Mouse (Mus musculus): Measurements from ENCODE around the gene Myh15. TPM values are rescaled to one million over a fixed set of nuclear protein-coding genes. Genes with fewer than 3 reads are reported as not detected.
A peak's percentile ranks its signal among the peaks of the same experiment; 100 is the strongest.
"Not testable (repeated sequence)": the region's sequence is repeated elsewhere in the genome, so short reads cannot be mapped to it uniquely, and the experiment has no call there.

Gene Myh15
- polyA plus RNA-seq, 2 experiments, result 0.36 to 0.52 TPM

- H3K9ac ChIP-seq (ENCODE audit: low read depth, low read length, severe bottlenecking), result no peak overlapping the region
- TF ChIP-seq POLR2A (IDR thresholded peaks at IDR 0.05; ENCODE audit: borderline replicate concordance, extremely low read depth, insufficient read depth, insufficient read length), result no peak
- no peak overlapping the region for H3K27ac ChIP-seq (replicated peaks; ENCODE audit: low read depth, low read length)
- no peaks in the 10 kb centered on the region for H3K9me3 ChIP-seq (ENCODE audit: control insufficient read depth, low read length)
- H3K4me3 ChIP-seq (replicated peaks; ENCODE audit: low read length), result no peak overlapping the region
- ATAC-seq (ENCODE audit: low FRiP score, low read depth) (no peak), DNase-seq (ENCODE audit: low spot score) (no peak)
- 68% methylated on average over 2 of the region's 2 CpGs for WGBS
- no peaks in the 10 kb centered on the region for H3K36me3 ChIP-seq (ENCODE audit: control insufficient read depth, insufficient read depth, low read length)
- H3K4me1 ChIP-seq (ENCODE audit: control insufficient read depth, insufficient read depth, low read length), result peaks cover 3% of the 10 kb centered on the region; the same call in 1 of the 2 replicates
- no peaks in the 10 kb centered on the region for H3K27me3 ChIP-seq (ENCODE audit: control insufficient read depth, insufficient read depth, low read length)
- no peak overlapping the region for H3K4me2 ChIP-seq (replicated peaks; ENCODE audit: low read depth, low read length, severe bottlenecking)
Observed at GRCm38 (mm10) chr16:49193521-49193920, 136.2 kb downstream of the Myh15 start.

GRCm38 (mm10) chr16:49193986-49194385 is 136.7 kb downstream of the Myh15 start:
- 75% methylated on average over 2 of the region's 2 CpGs for WGBS
- Histone ChIP-seq H3K36me3 (ENCODE audit: control insufficient read depth, insufficient read depth, low read length) (no peaks in the 10 kb centered on the region), H3K9me3 (ENCODE audit: control insufficient read depth, low read length) (no peaks in the 10 kb centered on the region), H3K27ac (replicated peaks; ENCODE audit: low read depth, low read length) (no peak overlapping the region), H3K4me1 (ENCODE audit: control insufficient read depth, insufficient read depth, low read length) (peaks cover 3% of the 10 kb centered on the region; the same call in 1 of the 2 replicates), H3K9ac (ENCODE audit: low read depth, low read length, severe bottlenecking) (no peak overlapping the region), H3K4me3 (replicated peaks; ENCODE audit: low read length) (no peak overlapping the region), H3K27me3 (ENCODE audit: control insufficient read depth, insufficient read depth, low read length) (no peaks in the 10 kb centered on the region), H3K4me2 (replicated peaks; ENCODE audit: low read depth, low read length, severe bottlenecking) (no peak overlapping the region)
- no peak for TF ChIP-seq POLR2A (IDR thresholded peaks at IDR 0.05; ENCODE audit: borderline replicate concordance, extremely low read depth, insufficient read depth, insufficient read length)
- DNase-seq (ENCODE audit: low spot score) (no peak), ATAC-seq (ENCODE audit: low FRiP score, low read depth) (no peak)

DNA sequence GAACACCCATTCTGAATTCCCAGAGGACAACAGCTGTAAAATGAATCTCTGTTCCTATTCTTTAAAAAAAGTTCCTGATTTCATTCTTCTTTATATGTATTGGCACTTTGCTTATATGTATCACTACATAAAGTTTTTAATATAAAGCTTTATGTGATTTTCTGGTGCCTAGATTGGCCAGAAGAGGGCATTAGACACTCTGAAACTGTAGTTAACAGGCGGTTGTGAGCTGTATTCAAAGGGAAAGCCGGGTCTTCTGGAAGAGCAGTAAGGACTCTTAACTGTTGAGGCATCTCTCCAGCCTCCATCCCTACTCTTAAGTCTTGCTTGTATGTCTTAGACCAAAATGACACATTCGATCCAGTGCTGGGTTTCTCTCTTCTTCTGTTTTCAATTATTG is 139.0 kb downstream of the Myh15 start:
- TF ChIP-seq POLR2A (IDR thresholded peaks at IDR 0.05; ENCODE audit: borderline replicate concordance, extremely low read depth, insufficient read depth, insufficient read length), result no peak
- 31% methylated on average over 3 of the region's 3 CpGs for WGBS
- ATAC-seq (ENCODE audit: low FRiP score, low read depth) (no peak), DNase-seq (ENCODE audit: low spot score) (peak; percentile 28)
- Histone ChIP-seq H3K9ac (ENCODE audit: low read depth, low read length, severe bottlenecking) (no peak overlapping the region), H3K27ac (replicated peaks; ENCODE audit: low read depth, low read length) (no peak overlapping the region), H3K27me3 (ENCODE audit: control insufficient read depth, insufficient read depth, low read length) (no peaks in the 10 kb centered on the region), H3K4me2 (replicated peaks; ENCODE audit: low read depth, low read length, severe bottlenecking) (no peak overlapping the region), H3K36me3 (ENCODE audit: control insufficient read depth, insufficient read depth, low read length) (no peaks in the 10 kb centered on the region), H3K4me1 (ENCODE audit: control insufficient read depth, insufficient read depth, low read length) (peaks cover 3% of the 10 kb centered on the region; the same call in 1 of the 2 replicates), H3K9me3 (ENCODE audit: control insufficient read depth, low read length) (no peaks in the 10 kb centered on the region), H3K4me3 (replicated peaks; ENCODE audit: low read length) (no peak overlapping the region)

DNA sequence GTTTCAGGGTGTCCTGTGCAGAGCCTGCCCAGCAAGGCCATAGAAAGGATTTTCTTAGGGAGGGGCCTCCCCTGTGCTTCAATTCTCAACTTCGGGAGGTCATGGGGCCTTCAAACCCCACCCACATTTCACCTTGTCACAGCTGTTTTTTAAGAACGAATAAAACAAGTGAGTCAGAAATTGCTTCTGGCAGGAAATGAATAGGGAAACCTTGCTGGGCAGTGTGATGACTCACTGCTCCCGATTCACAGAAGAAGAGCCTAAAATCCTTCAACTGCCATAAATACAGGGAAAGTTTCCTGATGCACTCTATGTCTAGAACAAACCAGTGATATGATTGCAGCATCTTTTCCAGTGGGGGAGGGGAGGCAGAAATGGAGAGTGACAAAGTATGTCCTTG is 140.7 kb downstream of the Myh15 start:
- WGBS, result 28% methylated on average over 3 of the region's 3 CpGs
- no peak overlapping the region for H3K9ac ChIP-seq (ENCODE audit: low read depth, low read length, severe bottlenecking)
- no peak overlapping the region for H3K27ac ChIP-seq (replicated peaks; ENCODE audit: low read depth, low read length)
- peaks cover 3% of the 10 kb centered on the region; the same call in 1 of the 2 replicates for H3K4me1 ChIP-seq (ENCODE audit: control insufficient read depth, insufficient read depth, low read length)
- H3K27me3 ChIP-seq (ENCODE audit: control insufficient read depth, insufficient read depth, low read length), result no peaks in the 10 kb centered on the region
- DNase-seq (ENCODE audit: low spot score) (no peak), ATAC-seq (ENCODE audit: low FRiP score, low read depth) (no peak)
- no peaks in the 10 kb centered on the region for H3K9me3 ChIP-seq (ENCODE audit: control insufficient read depth, low read length)
- TF ChIP-seq POLR2A (IDR thresholded peaks at IDR 0.05; ENCODE audit: borderline replicate concordance, extremely low read depth, insufficient read depth, insufficient read length), result no peak
- H3K36me3 ChIP-seq (ENCODE audit: control insufficient read depth, insufficient read depth, low read length), result no peaks in the 10 kb centered on the region
- H3K4me2 ChIP-seq (replicated peaks; ENCODE audit: low read depth, low read length, severe bottlenecking), result no peak overlapping the region
- H3K4me3 ChIP-seq (replicated peaks; ENCODE audit: low read length), result no peak overlapping the region

DNA sequence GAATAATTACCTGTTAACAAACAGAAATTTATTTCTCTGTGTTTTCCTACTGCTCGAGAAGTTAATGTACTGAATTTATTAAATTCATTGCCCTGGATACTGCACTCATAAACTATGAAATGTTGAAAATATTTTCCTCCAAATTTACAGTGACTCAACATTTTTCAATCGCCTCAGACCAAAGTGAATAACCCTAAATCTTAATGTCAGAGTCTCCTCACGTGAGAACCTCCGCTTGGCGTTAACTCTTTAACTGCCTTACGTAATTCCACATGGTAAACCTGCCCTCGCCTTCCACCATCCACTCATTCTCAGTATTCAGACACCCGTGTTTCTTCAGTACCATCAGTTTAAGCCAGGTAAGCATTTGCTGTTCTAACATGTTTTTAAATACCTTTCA is 166.4 kb downstream of the Myh15 start:
- Histone ChIP-seq H3K4me1 (ENCODE audit: control insufficient read depth, insufficient read depth, low read length) (no peaks in the 10 kb centered on the region), H3K27me3 (ENCODE audit: control insufficient read depth, insufficient read depth, low read length) (no peaks in the 10 kb centered on the region), H3K4me2 (replicated peaks; ENCODE audit: low read depth, low read length, severe bottlenecking) (no peak overlapping the region), H3K9ac (ENCODE audit: low read depth, low read length, severe bottlenecking) (no peak overlapping the region), H3K9me3 (ENCODE audit: control insufficient read depth, low read length) (peaks cover 4% of the 10 kb centered on the region; the same call in 1 of the 2 replicates), H3K27ac (replicated peaks; ENCODE audit: low read depth, low read length) (no peak overlapping the region), H3K4me3 (replicated peaks; ENCODE audit: low read length) (no peak overlapping the region), H3K36me3 (ENCODE audit: control insufficient read depth, insufficient read depth, low read length) (no peaks in the 10 kb centered on the region)
- WGBS, result 54% methylated on average over 8 of the region's 8 CpGs
- ATAC-seq (ENCODE audit: low FRiP score, low read depth) (no peak), DNase-seq (ENCODE audit: low spot score) (no peak)
- TF ChIP-seq POLR2A (IDR thresholded peaks at IDR 0.05; ENCODE audit: borderline replicate concordance, extremely low read depth, insufficient read depth, insufficient read length), result no peak

- DNase-seq (ENCODE audit: low spot score); H3K27ac ChIP-seq (replicated peaks; ENCODE audit: low read depth, low read length); H3K9me3 ChIP-seq (ENCODE audit: control insufficient read depth, low read length); H3K4me3 ChIP-seq (replicated peaks; ENCODE audit: low read length); H3K4me2 ChIP-seq (replicated peaks; ENCODE audit: low read depth, low read length, severe bottlenecking); H3K36me3 ChIP-seq (ENCODE audit: control insufficient read depth, insufficient read depth, low read length); H3K4me1 ChIP-seq (ENCODE audit: control insufficient read depth, insufficient read depth, low read length); ATAC-seq (ENCODE audit: low FRiP score, low read depth); H3K9ac ChIP-seq (ENCODE audit: low read depth, low read length, severe bottlenecking); H3K27me3 ChIP-seq (ENCODE audit: control insufficient read depth, insufficient read depth, low read length): not testable (repeated sequence)
- 97% methylated on average over 1 of the region's 1 CpGs for WGBS
Observed at GRCm38 (mm10) chr16:49243517-49243916, 186.2 kb downstream of the Myh15 start.

Other genes starting within 250 kb of the Myh15 start
- gene Retnlb, start 240.6 kb upstream of the Myh15 start, polyA plus RNA-seq (2012; rRNA removed), result not detected in 2 replicates
- gene Retnlb, start 240.6 kb upstream of the Myh15 start, polyA plus RNA-seq (2014; fragmentation: Nextera tagmentation; extraction: Ambion mirVana), result not detected in 2 replicates
- gene Retnla, start 214.9 kb upstream of the Myh15 start, polyA plus RNA-seq (2012; rRNA removed), result 0.61 TPM in 1 of 2 replicates, not detected in the other
- not detected in 2 replicates for gene Retnla, start 214.9 kb upstream of the Myh15 start, polyA plus RNA-seq (2014; fragmentation: Nextera tagmentation; extraction: Ambion mirVana)
- 0.24 and 0.58 TPM in 2 replicates for gene Retnlg, start 184.9 kb upstream of the Myh15 start, polyA plus RNA-seq (2012; rRNA removed)
- 0.37 TPM in 1 of 2 replicates, not detected in the other for gene Retnlg, start 184.9 kb upstream of the Myh15 start, polyA plus RNA-seq (2014; fragmentation: Nextera tagmentation; extraction: Ambion mirVana)
- 46.9 and 53.0 TPM in 2 replicates for gene Dzip3, start 63.3 kb upstream of the Myh15 start, polyA plus RNA-seq (2012; rRNA removed)
- 36.4 and 39.8 TPM in 2 replicates for gene Dzip3, start 63.3 kb upstream of the Myh15 start, polyA plus RNA-seq (2014; fragmentation: Nextera tagmentation; extraction: Ambion mirVana)
- gene Cip2a, start 63.3 kb upstream of the Myh15 start, polyA plus RNA-seq (2012; rRNA removed), result 33.2 and 37.5 TPM in 2 replicates
- gene Cip2a, start 63.3 kb upstream of the Myh15 start, polyA plus RNA-seq (2014; fragmentation: Nextera tagmentation; extraction: Ambion mirVana), result 26.2 and 26.7 TPM in 2 replicates